In the genomic region with DNA sequence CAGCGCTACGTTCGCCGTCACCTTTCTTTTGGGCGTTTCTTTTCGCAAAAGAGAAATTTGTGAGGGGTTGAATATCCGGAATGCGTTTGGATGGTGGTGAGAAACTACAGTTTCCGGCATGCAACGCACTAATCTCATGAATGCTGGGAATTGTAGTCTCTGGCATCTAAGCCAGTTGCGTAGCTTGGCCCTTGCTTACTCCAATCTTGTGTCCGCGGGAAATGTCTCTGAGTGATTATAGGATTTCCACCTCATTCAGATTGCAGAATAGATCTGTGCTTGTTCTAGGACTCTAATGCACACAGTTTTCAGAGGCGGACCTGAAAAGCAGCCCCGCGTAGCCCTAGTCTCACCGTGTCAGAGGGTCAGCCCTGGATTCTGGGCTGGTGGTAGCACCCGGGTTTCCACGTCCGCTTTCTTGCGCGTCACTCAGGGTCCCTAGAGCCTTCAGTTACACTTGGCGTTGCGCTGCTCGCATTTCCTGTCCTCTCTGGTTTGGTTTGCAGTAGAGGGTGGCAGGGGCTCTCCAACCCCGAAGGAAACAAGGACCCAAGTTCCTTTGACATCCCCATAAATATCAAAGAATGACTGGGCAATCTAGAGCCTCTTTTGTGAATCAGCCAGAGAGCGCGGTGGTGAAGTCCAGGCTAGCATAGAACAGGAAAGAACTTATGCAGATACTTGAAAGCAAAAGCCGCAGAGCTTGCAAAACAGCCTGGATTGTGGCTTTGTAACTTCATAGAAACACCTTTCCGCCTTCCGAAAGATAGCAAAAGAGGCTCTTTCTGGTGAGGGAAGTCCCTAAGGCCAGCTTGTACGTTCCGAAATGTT, we compare ENCODE assay signal across 8 mouse cellular contexts. TPM values are rescaled to one million over a fixed set of nuclear protein-coding genes. Genes with fewer than 3 reads are reported as not detected.
DNase-seq lines count a peak whose midpoint lies in the region; ATAC-seq and TF ChIP-seq lines count a peak whose summit lies in the region.

No protein-coding gene starts in this region.

- H3K4me2 ChIP-seq in hindbrain, embryonic 15.5 days: peak overlapping the region; percentile 67
- H3K4me2 ChIP-seq in liver, embryonic 14.5 days (ENCODE audit: low read depth): peak overlapping the region; percentile 82
- H3K4me2 ChIP-seq in stomach, postnatal 0 days (replicated peaks; ENCODE audit: low read depth): peak overlapping the region; percentile 69

- TF ChIP-seq EP300 in liver, embryonic 14.5 days (IDR thresholded peaks at IDR 0.05; ENCODE audit: low read depth): no peak
- TF ChIP-seq EP300 in stomach, postnatal 0 days (optimal IDR thresholded peaks at IDR 0.05): no peak

- DNase-seq in left cerebral cortex, adult 18-20 months (ENCODE audit: low spot score in 2 of 2): peak; percentile 69 to 82
- DNase-seq in left cerebral cortex, adult 9 months (ENCODE audit: low spot score in 2 of 2): no peak
- DNase-seq in forelimb bud, embryonic 11.5 days (ENCODE audit: low read depth, low spot score): peak; percentile 94
- peak; percentile 82 to 91 (median 83) for DNase-seq in liver, embryonic 14.5 days (ENCODE audit: low read depth in 3 of 3, low spot score in 3 of 3)
- peak; percentile 95 for DNase-seq in naive thymus-derived CD4-positive, alpha-beta T cell, adult 2 months (ENCODE audit: low read depth)
- DNase-seq in stomach, postnatal 0 days (ENCODE audit: low spot score): peak; percentile 79

- peaks cover 21% of the 10 kb centered on the region for H3K36me3 ChIP-seq in hindbrain, embryonic 15.5 days
- peaks cover 23% of the 10 kb centered on the region for H3K36me3 ChIP-seq in liver, embryonic 14.5 days (replicated peaks; ENCODE audit: control insufficient read depth, insufficient read depth, low read depth)
- H3K36me3 ChIP-seq in stomach, postnatal 0 days (ENCODE audit: control insufficient read depth, insufficient read depth, low read length): peaks cover 10% of the 10 kb centered on the region; the same call in 1 of the 2 replicates

- TF ChIP-seq CTCF in liver, embryonic 14.5 days (IDR thresholded peaks at IDR 0.05; ENCODE audit: low read depth): no peak
- TF ChIP-seq CTCF in stomach, postnatal 0 days (IDR thresholded peaks at IDR 0.05; ENCODE audit: low read depth): no peak

- WGBS in hindbrain, embryonic 15.5 days: 5% methylated on average over 33 of the region's 33 CpGs
- 1% methylated on average over 33 of the region's 33 CpGs for WGBS in liver, embryonic 14.5 days (ENCODE audit: insufficient replicate concordance)
- WGBS in stomach, postnatal 0 days: 2% methylated on average over 33 of the region's 33 CpGs

- peak overlapping the region; percentile 72 for H3K4me3 ChIP-seq in brown adipose tissue, adult 24 weeks (ENCODE audit: insufficient read depth, low read depth, low read length)
- peak overlapping the region; percentile 62 for H3K4me3 ChIP-seq in hindbrain, embryonic 15.5 days
- H3K4me3 ChIP-seq in liver, embryonic 14.5 days (ENCODE audit: insufficient read depth in 1 of 2, low read depth in 2 of 2, low read length in 2 of 2): peak overlapping the region; percentile 76 to 81
- H3K4me3 ChIP-seq in stomach, postnatal 0 days (ENCODE audit: low read depth, low read length): peak overlapping the region; percentile 83

- H3K9ac ChIP-seq in hindbrain, embryonic 15.5 days: peak overlapping the region; percentile 55
- peak overlapping the region; percentile 86 for H3K9ac ChIP-seq in liver, embryonic 14.5 days (replicated peaks)
- peak overlapping the region; percentile 72 for H3K9ac ChIP-seq in stomach, postnatal 0 days (ENCODE audit: low read length)

- no peaks in the 10 kb centered on the region for H3K9me3 ChIP-seq in hindbrain, embryonic 15.5 days
- H3K9me3 ChIP-seq in liver, embryonic 14.5 days (ENCODE audit: control insufficient read depth, low read length): no peaks in the 10 kb centered on the region
- no peaks in the 10 kb centered on the region for H3K9me3 ChIP-seq in stomach, postnatal 0 days (ENCODE audit: control insufficient read depth, low read length)

- peak; percentile 91 for ATAC-seq in hindbrain, embryonic 15.5 days (ENCODE audit: low FRiP score, low read depth)
- ATAC-seq in liver, embryonic 14.5 days (ENCODE audit: insufficient read depth): peak; percentile 79
- peak; percentile 86 for ATAC-seq in stomach, postnatal 0 days (ENCODE audit: low FRiP score, low TSS enrichment)

- H3K27me3 ChIP-seq in hindbrain, embryonic 15.5 days: no peaks in the 10 kb centered on the region
- no peaks in the 10 kb centered on the region for H3K27me3 ChIP-seq in liver, embryonic 14.5 days (ENCODE audit: control insufficient read depth, insufficient read depth, low read length)
- H3K27me3 ChIP-seq in stomach, postnatal 0 days (ENCODE audit: control insufficient read depth, insufficient read depth, low read length): no peaks in the 10 kb centered on the region

- H3K4me1 ChIP-seq in brown adipose tissue, adult 24 weeks (ENCODE audit: control insufficient read depth, insufficient read depth, insufficient read length, low read length): no peaks in the 10 kb centered on the region
- peaks cover 39% of the 10 kb centered on the region for H3K4me1 ChIP-seq in hindbrain, embryonic 15.5 days (replicated peaks)
- H3K4me1 ChIP-seq in liver, embryonic 14.5 days (replicated peaks; ENCODE audit: control insufficient read depth in 2 of 2, insufficient read depth in 2 of 2, low read length in 1 of 2): peaks cover 17 to 26% of the 10 kb centered on the region in 2 experiments
- 0 out of 2 replicates have a peak, but pooled peaks cover 2% of the 10 kb centered on the region for H3K4me1 ChIP-seq in stomach, postnatal 0 days (replicated peaks; ENCODE audit: control insufficient read depth, insufficient read depth)

- peak overlapping the region; percentile 97 for H3K27ac ChIP-seq in brown adipose tissue, adult 24 weeks (replicated peaks; ENCODE audit: low read depth, low read length)
- peak overlapping the region; percentile 93 for H3K27ac ChIP-seq in hindbrain, embryonic 15.5 days (replicated peaks)
- H3K27ac ChIP-seq in liver, embryonic 14.5 days: peak overlapping the region; percentile 80
- peak overlapping the region; percentile 95 for H3K27ac ChIP-seq in stomach, postnatal 0 days (replicated peaks)

RNA-seq across cellular contexts. Expression of gene Ttc41, which starts 0.5 kb away (rescaled TPM):
- total RNA-seq in left cerebral cortex, adult 18-20 months (2021): 1 to 10 TPM; 1.6 TPM
- 0.83 and 1.3 TPM in 2 replicates for polyA plus RNA-seq in brown adipose tissue, adult 24 weeks (2012; ENCODE audit: insufficient read depth, insufficient read length, missing spikeins)
- 1.7 and 2.0 TPM in 2 replicates for polyA plus RNA-seq in hindbrain, embryonic 15.5 days (2015; fragmentation: Nextera tagmentation; extraction: Ambion mirVana)
- 0.70 and 1.0 TPM in 2 replicates for polyA plus RNA-seq in liver, embryonic 14.5 days (2012; rRNA removed)
- 0.34 and 0.39 TPM in 2 replicates for polyA plus RNA-seq in liver, embryonic 14.5 days (2014; fragmentation: Nextera tagmentation; extraction: Ambion mirVana)
- polyA plus RNA-seq in stomach, postnatal 0 days (2015; fragmentation: Nextera tagmentation; extraction: Ambion mirVana): 0.38 and 0.47 TPM in 2 replicates

RNA-seq across cellular contexts. Expression of gene Hsp90b1, which starts 0.8 kb away (rescaled TPM):
- 100 to 1,000 TPM; 335 to 352 TPM for total RNA-seq in left cerebral cortex, adult 18-20 months (2021)
- polyA plus RNA-seq in brown adipose tissue, adult 24 weeks (2012; ENCODE audit: insufficient read depth, insufficient read length, missing spikeins): 160 and 197 TPM in 2 replicates
- 308 and 330 TPM in 2 replicates for polyA plus RNA-seq in hindbrain, embryonic 15.5 days (2015; fragmentation: Nextera tagmentation; extraction: Ambion mirVana)
- polyA plus RNA-seq in liver, embryonic 14.5 days (2012; rRNA removed): 62.3 and 140 TPM in 2 replicates
- 214 and 222 TPM in 2 replicates for polyA plus RNA-seq in liver, embryonic 14.5 days (2014; fragmentation: Nextera tagmentation; extraction: Ambion mirVana)
- 402 and 403 TPM in 2 replicates for polyA plus RNA-seq in stomach, postnatal 0 days (2015; fragmentation: Nextera tagmentation; extraction: Ambion mirVana)

RNA-seq across cellular contexts. Expression of gene Gm49358, which starts 57.6 kb away (rescaled TPM):
- total RNA-seq in left cerebral cortex, adult 18-20 months (2021): 10 to 100 TPM; 19.5 to 20.8 TPM
- polyA plus RNA-seq in brown adipose tissue, adult 24 weeks (2012; ENCODE audit: insufficient read depth, insufficient read length, missing spikeins): 2.0 TPM in 1 of 2 replicates, not detected in the other
- not detected in 2 replicates for polyA plus RNA-seq in hindbrain, embryonic 15.5 days (2015; fragmentation: Nextera tagmentation; extraction: Ambion mirVana)
- polyA plus RNA-seq in liver, embryonic 14.5 days (2012; rRNA removed): not detected in 2 replicates
- not detected in 2 replicates for polyA plus RNA-seq in liver, embryonic 14.5 days (2014; fragmentation: Nextera tagmentation; extraction: Ambion mirVana)
- polyA plus RNA-seq in stomach, postnatal 0 days (2015; fragmentation: Nextera tagmentation; extraction: Ambion mirVana): not detected in 2 replicates

Comparison
In these comparisons a context has a peak if more than half of its experiments do, and no peak if none do; other contexts are left out.
1. DNase-seq: peak in left cerebral cortex, adult 18-20 months (2 of 2), forelimb bud, embryonic 11.5 days (single experiment), liver, embryonic 14.5 days (3 of 3), naive thymus-derived CD4-positive, alpha-beta T cell, adult 2 months (single experiment) and stomach, postnatal 0 days (single experiment); none in left cerebral cortex, adult 9 months (0 of 2).
2. Peak in every context shown above with its lines, with median percentiles within 50 percentile points of each other: H3K27ac ChIP-seq, H3K4me3 ChIP-seq, ATAC-seq, H3K4me2 ChIP-seq and H3K9ac ChIP-seq.